Mouse (Mus musculus) spleen, adult 12 weeks (tissue): ENCODE data around the gene Trit1.

Experiments used
- DNase-seq: peaks from one replicate; pipeline ENCODE4 v3.0.0; 2022; ENCODE audit warnings: low spot score

Gene Trit1

DNA sequence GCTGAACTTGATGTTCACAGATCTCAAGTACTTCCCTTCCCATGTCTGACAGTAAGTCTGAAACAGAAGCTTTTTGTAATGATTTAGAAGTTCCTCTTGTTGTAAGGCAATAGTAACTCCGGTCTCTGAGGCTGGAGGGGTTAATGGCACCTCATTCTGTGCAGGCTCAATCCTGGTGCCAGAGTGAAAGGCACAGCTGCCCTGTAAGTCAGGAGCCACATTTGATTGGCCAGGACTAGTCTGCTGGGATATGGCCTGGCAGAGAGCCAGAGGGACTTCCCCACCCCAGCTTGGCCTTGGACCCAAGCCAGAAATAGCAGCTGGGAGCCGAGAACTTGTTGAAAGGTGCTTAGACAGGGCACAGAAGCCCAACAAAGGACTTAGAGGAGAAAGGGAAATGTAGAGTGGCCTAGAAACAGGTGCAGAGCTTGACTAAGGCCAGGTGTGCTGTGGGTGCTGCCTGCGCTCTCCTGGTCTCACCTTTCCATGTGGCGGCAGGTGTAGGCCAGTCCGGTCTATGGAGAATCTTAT, 34.3 kb downstream of the Trit1 start:
- DNase-seq, result peak; percentile 28

DNA sequence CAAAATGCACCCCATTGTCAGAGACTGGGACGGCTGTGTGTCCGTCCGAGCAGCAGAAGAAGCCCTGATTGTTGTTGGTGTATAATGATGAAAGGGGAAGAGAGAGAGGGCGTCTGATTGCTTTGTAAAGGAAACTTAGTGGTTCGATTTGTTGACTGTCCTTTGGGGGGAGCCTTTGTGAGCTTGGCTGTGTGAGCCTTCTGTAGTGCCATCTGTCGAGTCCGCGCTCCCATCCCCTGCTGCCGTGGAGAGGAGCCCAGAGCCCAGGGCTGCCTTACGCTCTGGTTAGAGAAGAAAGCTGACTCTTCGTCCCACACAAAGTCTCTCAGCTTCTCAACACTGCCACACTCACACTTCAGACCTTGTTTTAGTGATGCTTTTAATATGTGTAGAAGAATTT, 36.8 kb downstream of the Trit1 start:
- DNase-seq, result no peak

DNA sequence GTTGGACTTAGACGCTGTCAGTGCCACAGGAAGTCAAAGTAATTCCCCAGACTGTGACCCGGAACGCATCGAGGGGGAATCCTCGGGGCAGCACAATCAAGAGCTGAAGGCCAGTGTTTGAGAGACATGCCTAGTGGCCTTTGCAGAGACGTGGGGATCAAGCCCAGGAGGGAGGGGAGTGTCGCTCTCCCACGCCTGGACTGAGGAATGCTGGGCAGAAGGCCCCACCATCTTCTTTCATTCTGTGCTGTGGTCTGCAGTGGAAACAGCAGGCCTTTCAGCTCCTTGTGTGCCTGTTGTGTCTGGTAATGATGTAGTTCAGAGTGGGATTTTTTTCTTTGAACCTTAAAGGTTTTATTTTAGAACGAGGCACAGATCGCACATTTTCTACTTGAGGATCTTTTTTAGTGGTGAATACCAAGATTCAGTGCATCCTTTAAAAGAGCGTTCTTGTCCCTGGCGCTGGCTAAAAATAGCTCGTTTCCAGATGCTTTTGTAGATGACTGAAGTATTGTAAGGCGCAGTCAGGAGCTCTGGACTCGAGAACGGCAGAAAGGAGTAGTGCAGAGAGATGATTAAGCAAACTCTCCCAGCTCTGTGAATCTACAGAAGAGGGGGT, 37.9 kb downstream of the Trit1 start:
- DNase-seq, result no peak

GRCm38 (mm10) chr4:123056560-123057109, 40.2 kb downstream of the Trit1 start:
- no peak for DNase-seq

GRCm38 (mm10) chr4:123057957-123058356, 41.6 kb downstream of the Trit1 start:
- DNase-seq, result no peak

GRCm38 (mm10) chr4:123061744-123062143, 45.3 kb downstream of the Trit1 start:
- DNase-seq, result no peak

DNA sequence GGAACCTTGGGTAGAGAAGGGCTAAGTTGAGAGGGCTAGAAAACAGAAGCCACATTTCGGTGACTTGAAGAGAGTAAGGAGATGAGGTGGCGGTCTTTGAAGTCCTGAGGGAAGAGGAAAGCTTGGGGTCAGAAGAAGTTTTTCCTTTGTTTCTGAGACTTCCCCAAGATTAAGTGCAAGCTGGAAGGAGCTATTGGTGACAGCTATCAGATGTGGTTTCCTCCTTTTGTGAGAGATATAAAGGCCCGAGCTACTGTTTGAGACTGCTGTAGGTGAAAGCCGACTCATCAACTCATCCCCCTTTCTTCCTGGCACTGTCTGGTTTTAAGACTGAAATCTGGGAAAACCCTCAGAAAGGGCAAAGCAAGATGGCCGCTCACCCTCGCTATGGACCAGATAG, 52.2 kb downstream of the Trit1 start:
- no peak for DNase-seq

DNA sequence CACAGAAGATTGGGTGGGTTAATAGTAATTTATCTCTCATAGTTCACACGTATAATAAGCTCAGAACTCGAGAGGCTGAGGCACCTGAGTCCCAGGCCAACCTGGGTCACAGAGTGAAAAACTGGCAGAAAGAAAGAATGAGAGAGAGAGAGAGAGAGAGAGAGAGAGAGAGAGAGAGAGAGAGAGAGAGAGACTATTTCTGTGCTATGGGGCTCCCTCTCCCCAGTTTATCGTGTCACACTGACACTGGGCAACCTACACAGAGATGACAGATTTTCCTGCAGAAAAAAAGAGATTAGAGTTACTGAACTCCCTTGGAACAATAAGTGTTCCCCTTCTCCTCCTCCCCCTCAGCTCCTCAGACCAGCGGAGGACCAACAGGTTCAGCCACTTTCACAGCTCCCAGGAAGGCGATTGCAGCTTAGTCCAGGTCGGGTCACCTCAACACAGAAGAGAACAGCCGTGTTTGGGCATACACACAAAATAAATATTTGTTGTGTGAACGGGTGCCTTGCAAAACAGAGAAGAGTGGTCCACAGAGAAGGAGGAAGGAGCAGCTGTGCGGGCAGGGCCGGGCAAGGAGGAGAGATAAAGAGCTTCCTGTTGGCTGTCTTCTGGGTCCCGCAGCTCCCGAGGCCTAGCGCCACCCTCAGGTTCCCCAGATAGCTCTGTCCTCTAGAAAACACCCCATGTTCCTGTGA, 55.0 kb downstream of the Trit1 start:
- DNase-seq, result peak; percentile 37

DNA sequence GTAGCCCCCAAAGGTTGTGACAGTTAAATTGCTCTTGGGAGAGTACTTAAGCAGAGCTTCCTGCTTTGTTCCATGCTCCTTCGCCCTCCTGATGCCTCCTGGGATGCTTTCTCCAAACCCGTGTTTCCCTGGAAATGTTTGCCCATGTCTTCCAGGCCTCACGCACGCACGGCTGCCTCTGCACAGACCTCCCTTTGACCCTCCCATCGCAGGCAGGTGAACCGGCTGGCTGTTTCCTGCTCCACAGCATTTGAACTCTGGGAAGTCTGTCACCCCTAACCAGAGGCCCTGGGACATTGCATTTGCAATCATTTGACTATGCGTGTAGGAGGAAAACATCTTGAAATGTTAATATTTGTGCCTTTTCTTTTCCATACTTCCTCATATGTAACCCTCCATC, 60.5 kb downstream of the Trit1 start:
- DNase-seq, result no peak

- DNase-seq, result peak; percentile 5
These were observed 61.8 kb downstream of the Trit1 start for GRCm38 (mm10) chr4:123078231-123078630.

DNA sequence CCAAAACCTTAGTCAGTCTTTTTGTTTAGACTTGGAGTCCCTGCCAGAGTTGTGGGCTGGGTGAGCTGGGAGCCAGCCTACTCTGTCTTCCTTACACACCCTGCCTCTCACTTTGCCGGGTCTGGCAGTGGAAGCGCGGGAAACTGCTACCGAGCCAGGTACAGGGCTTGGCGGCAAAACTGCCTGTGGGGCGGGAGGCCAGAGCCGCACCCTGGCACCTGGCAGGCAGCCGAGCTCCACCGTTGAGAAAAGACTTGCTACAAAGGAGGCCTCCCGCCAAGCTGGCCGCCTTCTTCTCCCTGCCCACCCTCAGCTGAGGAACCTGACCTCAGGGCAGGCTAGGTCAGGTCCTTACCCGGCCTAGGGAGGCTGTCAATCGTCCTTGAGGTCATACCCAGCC, 64.4 kb downstream of the Trit1 start:
- DNase-seq, result peak; percentile 73

- peak; percentile 56 for DNase-seq
These were observed 66.1 kb downstream of the Trit1 start for GRCm38 (mm10) chr4:123082283-123083163.

DNA sequence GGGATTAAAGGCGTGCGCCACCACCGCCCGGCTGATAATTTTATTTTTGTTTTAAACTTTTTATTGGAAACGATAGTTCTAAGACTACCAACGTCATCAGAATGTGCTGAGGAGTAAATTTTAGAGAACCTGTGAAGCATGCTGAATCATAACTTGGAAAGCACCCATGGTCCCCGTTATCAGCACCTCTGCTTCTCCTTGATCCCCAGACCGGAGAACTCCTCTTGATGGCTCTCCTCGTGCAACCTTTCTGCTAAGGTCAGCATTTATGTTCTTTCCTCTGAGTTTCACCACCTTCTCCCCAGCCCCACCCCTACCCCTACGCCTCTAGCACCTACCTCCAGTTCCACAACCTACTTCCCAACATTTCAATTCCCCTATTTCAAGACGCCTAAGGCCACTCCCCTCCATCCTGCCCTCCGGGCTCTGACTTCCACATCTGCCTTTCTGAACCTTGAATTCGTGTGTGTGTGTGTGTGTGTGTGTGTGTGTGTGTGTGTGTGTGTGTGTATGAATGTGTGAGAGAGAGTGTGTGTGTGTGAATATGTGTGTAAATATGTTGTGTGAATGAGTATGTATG, 67.0 kb downstream of the Trit1 start:
- no peak for DNase-seq

DNA sequence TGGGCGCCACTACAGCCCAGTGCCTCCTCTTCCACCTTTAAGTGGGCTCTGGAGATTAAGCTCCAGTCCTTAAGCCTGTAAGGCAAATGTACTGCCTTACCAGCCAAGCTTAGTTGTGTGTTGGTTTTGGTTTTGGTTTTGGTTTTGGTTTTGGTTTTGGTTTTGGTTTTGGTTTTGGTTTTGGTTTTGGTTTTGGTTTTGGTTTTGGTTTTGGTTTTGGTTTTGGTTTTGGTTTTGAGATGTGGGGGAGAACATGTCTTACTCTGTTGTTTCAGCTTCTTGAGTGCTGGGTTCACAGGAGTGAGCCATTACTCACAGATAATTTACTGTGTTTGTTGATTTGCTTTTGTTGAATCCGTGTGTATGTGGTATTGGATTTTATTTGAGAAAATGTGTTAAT, 68.9 kb downstream of the Trit1 start:
- no peak for DNase-seq

- DNase-seq, result no peak
These were observed 70.0 kb downstream of the Trit1 start for GRCm38 (mm10) chr4:123086381-123086780.

GRCm38 (mm10) chr4:123092621-123093020, 76.2 kb downstream of the Trit1 start:
- DNase-seq, result no peak

DNA sequence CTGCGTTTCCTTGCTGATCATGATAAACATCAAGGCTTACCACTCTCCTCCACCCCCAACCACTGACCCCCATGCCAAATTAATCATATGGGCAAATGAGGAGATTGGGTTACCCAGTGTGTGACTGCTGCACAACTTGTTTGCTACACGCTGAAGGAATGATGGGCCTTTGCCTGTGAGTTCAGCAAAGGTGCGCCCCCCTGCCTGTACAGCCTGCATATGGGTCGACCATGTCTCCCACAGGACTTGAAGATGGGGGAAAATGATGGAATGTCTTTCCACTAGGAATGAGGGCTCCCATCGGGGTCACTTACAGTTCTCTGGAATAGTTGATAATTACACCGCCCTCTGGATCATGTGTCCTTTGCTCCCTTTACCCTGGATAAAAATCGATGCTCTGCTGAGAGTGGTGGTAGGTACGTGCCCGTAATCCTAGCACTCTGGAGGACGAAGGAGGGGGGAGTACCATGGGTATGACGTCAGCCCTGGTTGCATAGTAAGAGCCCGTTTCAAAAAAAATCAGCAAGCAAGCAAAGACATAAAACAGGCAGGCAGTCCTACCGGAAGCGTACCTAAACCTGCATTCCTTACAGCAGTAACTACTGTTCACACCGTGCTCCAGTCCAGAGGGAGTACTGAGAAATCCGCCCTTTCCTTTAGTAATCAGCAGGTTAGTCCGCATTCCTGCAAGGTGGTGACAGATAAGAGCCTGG, 76.8 kb downstream of the Trit1 start:
- DNase-seq, result no peak

GRCm38 (mm10) chr4:123093869-123094268, 77.5 kb downstream of the Trit1 start:
- DNase-seq, result no peak
